Mouse (Mus musculus): Measurements from ENCODE around the gene Zyg11b.

DNA sequence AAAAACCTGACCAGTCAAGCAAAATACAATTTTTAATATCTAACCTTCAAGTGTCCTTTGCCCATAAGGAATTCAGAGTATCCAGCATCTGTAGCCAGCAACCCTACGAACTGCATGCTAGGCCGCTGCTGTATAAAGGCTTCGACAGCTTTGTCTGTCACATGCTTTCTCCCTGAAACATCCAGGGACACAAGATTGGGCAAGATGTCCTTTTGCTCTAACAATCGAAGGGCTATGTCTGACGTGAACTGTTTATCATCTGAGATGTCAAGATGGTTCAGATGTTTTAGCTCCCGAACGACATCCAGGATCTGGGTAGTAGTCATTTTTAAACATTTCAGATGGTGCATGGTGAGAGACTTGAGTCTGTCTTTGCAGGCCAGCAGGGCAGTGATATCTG lies 35.1 kb downstream of the Zyg11b start:
- TF ChIP-seq CTCF (IDR thresholded peaks at IDR 0.05; ENCODE audit: low read depth, low read length) (no peak), GATA1 (IDR thresholded peaks at IDR 0.05; ENCODE audit: borderline replicate concordance, low read length) (no peak), TAL1 (conservative IDR thresholded peaks at IDR 0.05; ENCODE audit: low read depth, low read length) (no peak), POLR2AphosphoS5 (IDR thresholded peaks at IDR 0.05; ENCODE audit: insufficient replicate concordance, low read depth, low read length) (no peak), GATA2 (IDR thresholded peaks at IDR 0.05; ENCODE audit: borderline replicate concordance, low read depth, low read length) (no peak)

All from G1E (cell line).